Mouse (Mus musculus) frontal cortex, adult 2 months (tissue): ENCODE measurements around the gene Agap2. TPM values are rescaled to one million over a fixed set of nuclear protein-coding genes. Genes with fewer than 3 reads are reported as not detected.

Experiments
- DNase-seq, 2 experiments: peaks; one replicate each; pipeline ENCODE4 v3.0.0; 2022; ENCODE audit warnings: low spot score in 1 of 2; ENCODE audit errors: extremely low spot score in 1 of 2
- polyA plus RNA-seq: library from polyadenylated mRNA; depleted of rRNA; stranded (reverse); fragments of >200 nt; gene quantifications from 2 replicates; pipeline ENCODE4 v1.2.3, GENCODE M21; 2012

Agap2 gene
- polyA plus RNA-seq, 1 experiment, result 450 TPM

- DNase-seq, result no peak
These were observed 24.1 kb downstream of the Agap2 start for GRCm38 (mm10) chr10:127099191-127099590.

- no peak for DNase-seq
These were observed 24.8 kb downstream of the Agap2 start for GRCm38 (mm10) chr10:127099868-127100267.

GRCm38 (mm10) chr10:127100414-127100813 is 25.3 kb downstream of the Agap2 start:
- no peak for DNase-seq

- no peak for DNase-seq
These were observed 26.1 kb downstream of the Agap2 start for GRCm38 (mm10) chr10:127101151-127101550.

GRCm38 (mm10) chr10:127103631-127104030 is 28.5 kb downstream of the Agap2 start:
- DNase-seq, result no peak

- DNase-seq, result no peak
These were observed 32.6 kb downstream of the Agap2 start for GRCm38 (mm10) chr10:127107563-127108261.

- DNase-seq, result no peak
These were observed 33.1 kb downstream of the Agap2 start for GRCm38 (mm10) chr10:127108262-127108583.

- DNase-seq, result no peak
These were observed 36.2 kb downstream of the Agap2 start for GRCm38 (mm10) chr10:127111001-127111887.

GRCm38 (mm10) chr10:127114408-127114807 is 39.3 kb downstream of the Agap2 start:
- no peak for DNase-seq

GRCm38 (mm10) chr10:127115068-127115467 is 40.0 kb downstream of the Agap2 start:
- no peak for DNase-seq

GRCm38 (mm10) chr10:127118470-127118869 is 43.4 kb downstream of the Agap2 start:
- DNase-seq, result no peak

- no peak for DNase-seq
These were observed 44.1 kb downstream of the Agap2 start for GRCm38 (mm10) chr10:127119229-127119628.

- DNase-seq, result no peak
These were observed 45.4 kb downstream of the Agap2 start for GRCm38 (mm10) chr10:127120301-127121065.

GRCm38 (mm10) chr10:127121066-127121477 is 46.0 kb downstream of the Agap2 start, which contains the start of gene Os9:
TSS of gene Os9 (minus strand) at chr10:127121131.
- peak; percentile 98 for DNase-seq

GRCm38 (mm10) chr10:127122018-127122417 is 46.9 kb downstream of the Agap2 start:
- DNase-seq, result no peak

- DNase-seq, result peak in 1 of 2 experiments; percentile 75
These were observed 47.8 kb downstream of the Agap2 start for GRCm38 (mm10) chr10:127122784-127123435.

GRCm38 (mm10) chr10:127123436-127123805 is 48.3 kb downstream of the Agap2 start:
- DNase-seq, result peak; percentile 47 to 93

- peak in 1 of 2 experiments; percentile 52 for DNase-seq
These were observed 50.3 kb downstream of the Agap2 start for GRCm38 (mm10) chr10:127125210-127126001.

- no peak for DNase-seq
These were observed 51.5 kb downstream of the Agap2 start for GRCm38 (mm10) chr10:127126579-127126978.
